Mouse (Mus musculus) B cell, adult 2 months (primary cell): ENCODE measurements around the gene Kcnj16.

Experiments used
- DNase-seq, 2 experiments: peaks; one replicate each; pipeline ENCODE4 v3.0.0; 2022

Kcnj16 gene

DNA sequence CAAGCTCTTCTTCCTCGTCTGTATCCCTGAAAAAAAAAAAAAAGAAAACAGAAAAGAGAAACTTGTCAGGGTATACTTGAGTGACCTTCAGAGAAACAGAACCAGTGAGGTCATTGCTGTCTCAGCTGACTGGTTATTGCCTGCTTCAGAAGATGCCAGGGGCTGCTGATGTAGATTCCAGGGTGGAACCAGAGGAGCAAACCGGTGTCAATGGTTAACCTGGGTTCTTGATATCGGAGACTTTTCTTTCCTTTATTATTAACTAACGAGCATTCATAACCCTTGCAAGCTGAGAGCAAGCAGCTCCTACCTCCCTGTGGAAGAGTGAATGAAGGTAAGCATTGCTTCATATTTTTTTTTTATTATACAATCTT, at the start of gene Kcnj16:
Gene Kcnj16, plus strand, starts transcription at position 272 of the 374 bp plus-strand sequence.
- no peak for DNase-seq

DNA sequence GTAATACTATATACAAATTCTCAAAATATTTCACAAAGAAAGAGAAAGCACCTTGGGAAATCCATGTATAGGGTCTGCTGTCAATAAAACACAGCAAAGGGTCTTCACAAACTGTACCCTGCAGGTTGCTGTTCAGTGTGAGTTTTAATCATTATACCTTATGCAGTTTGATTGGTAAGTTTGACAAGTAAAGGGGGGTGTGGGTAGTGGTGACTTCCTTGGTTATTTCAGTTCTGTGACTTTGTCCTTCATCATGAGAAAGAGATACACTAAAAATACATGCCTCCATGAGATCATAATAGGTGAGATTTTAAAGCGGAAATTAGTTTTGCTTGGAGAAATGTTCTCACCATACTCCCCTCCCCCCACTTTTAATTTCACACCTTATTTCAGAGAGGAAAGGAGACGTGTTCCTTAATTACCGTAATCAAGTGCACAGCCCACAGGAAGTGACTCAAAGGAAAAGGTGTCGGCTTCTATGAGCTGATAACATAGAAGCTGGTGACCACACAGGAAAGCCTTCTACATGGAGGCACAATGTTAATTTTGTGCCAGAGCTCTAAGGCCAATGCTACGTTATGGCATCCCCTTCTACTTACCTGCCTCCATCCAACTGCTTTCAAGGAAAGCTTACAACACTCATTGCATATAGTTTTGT, 48.9 kb upstream of the Kcnj16 start:
- DNase-seq, result no peak

DNA sequence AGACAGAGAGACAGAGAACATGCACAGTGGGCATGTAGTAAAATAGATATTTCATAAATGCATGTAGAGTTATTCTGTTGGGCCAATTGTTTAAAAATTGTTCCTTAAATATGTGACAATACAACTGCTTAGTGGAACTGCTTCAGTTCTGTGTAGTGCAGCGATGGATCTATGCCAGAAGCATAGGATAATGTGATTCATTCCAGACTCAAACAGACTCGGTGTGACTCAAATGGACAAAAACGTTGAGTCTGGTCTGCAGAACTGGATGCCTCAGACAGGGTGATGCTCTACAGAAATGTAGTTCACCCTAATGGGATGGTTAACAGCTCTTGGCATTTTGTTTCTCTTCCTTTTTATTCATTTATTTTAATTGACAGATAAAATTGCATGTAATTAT, 32.1 kb upstream of the Kcnj16 start:
- no peak for DNase-seq

DNA sequence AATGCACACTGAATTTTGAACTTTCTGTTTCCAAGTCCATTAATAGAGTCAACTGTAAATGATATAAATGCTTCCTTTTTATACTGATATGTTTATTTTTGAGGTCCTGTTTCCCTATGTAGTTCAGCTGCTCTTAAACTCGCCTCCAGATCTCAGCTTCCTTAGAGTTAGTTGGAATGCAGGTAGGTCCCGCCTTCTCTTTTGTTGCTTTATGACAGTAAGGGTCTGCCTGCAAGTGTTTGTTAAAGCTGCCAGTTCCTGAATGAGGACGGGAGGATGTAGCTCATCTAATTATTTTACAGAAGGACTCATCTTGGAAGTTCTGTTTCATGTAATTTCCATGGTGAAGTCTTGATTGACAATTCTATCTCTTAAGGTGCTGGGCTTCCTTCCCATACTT, 25.6 kb upstream of the Kcnj16 start:
- no peak for DNase-seq

DNA sequence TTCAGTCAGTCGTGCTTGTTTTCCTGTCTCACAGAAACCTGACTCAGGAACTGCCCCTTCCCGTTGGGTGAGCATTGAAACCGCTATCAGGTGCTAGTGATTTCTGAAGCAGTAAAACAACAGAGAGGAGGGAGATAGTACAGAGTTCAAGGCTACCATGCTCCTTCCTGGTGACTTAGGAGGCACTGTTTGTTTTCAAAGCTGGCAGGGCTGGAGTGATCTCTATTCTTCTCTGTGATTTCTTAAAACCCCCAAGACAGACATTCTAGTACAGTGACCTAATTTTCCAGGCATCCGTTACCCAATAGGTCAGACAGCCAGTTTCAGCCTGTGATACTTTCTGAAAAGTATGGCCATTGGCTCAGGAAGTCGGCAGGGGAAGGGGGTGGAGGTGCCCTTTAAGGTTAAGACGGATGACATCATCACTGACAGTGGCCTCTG, 25.1 kb upstream of the Kcnj16 start:
- DNase-seq, result peak in 1 of 2 experiments; percentile 2

DNA sequence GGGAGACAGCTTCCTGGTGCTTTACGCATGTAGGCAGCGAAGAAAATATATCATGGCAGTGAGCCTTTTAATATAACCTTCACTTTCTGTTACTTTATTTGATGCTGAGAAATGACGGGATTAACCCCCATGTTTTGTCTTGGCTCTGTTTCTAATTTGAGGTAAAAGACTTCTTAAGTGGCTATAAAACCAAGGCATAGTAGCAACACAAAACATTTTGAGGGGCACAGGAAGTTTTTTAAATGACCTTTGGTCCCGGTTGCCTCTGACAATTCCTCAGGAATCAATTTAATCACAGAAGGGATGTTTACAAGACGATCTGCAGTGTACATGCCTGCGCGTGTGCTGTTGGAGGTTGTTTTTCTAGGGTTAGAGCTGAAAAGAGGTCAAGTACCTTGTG, 11.2 kb upstream of the Kcnj16 start:
- no peak for DNase-seq

DNA sequence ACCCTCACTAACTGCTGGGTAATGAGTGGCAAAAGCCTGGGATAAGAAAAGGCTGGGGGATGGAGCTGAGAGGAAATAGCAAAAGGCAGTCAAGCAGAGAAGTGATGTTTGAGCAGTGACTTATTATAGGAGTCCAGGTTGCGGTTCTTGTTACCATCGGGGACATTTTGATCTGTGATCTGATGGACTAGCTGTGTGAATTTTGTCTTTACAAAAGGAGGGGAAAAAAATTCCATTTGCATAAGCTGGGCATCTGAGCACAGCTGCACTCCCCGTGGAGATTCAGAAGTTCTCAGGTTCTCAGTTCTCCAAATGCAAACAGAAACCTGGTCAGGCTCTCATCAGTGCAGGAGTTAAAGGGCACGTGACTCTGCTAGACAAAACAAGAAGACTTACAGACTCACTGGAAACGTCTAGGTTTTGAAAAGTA, 6.2 kb upstream of the Kcnj16 start:
- peak; percentile 35 to 36 for DNase-seq

DNA sequence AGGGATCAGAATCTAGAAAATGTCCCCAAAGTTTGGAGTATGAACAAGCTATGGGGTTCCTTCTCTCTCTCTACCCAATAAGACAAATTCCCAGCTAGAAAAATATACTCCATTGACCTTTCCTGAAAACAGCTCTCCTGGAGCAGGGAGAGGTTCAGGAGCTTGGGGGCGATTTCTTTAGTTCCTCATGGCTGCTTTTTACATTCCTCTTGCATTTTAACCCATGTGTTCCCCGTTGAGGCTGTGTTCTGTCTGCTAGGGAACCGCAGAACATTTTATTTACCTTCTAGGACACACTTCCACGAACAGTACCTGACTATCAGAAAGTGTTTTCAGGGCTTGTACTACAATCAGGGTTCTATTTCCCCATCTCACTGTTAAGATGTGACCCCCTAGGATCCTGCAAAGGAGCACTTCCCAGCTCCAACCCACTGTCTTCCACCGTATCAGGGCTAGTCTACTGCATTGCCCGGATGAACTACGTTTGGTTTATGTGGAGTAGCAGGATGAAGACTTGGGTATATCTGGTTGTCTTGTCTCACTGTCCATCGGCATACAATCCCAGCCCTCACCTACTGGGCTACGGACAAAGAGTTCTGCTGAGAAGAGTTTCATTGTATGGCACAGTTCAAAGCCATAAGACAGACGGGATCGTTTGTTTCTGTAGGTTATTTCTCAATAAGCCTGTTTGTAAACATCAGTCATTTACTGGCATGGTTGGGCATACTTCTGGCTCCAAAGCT, 643 bp upstream of the Kcnj16 start:
- no peak for DNase-seq

DNA sequence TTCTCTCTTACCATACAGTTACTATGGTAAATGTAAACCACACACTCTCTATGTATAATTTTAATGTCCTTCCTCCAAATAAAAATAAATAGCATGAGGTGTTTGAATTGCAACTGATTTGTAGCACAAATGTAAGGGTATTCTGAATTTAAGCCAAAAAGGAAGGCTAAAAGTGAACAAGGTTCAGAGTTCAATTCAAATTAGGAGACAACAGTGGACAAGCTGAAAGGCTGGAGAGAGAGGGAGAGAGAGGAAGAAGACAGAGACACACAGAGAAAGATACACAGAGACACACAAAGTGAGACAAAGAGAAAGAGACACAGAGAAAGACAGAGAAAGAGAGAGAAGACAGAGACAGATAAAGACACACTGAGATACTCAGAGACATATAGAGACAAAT, 1.1 kb downstream of the Kcnj16 start:
- DNase-seq, result no peak

DNA sequence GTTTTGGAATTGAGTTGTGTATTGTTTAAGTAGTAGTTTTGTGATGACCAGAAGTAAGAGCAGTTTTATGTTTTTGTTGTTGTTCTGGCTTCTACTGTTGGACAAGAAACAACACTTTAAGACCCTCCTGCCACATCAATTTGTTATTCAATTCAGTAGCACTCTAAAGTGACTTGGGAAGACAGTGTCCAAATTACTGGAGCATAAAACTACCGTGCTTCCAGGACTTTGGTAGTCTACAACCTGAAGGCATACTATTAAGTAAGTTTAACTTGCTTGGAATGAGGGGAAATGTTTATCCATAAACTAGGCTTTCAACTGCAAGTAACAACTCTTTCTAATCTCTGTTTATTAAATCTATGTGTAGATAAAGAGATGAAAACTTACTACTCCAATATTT, 17.7 kb downstream of the Kcnj16 start:
- no peak for DNase-seq

DNA sequence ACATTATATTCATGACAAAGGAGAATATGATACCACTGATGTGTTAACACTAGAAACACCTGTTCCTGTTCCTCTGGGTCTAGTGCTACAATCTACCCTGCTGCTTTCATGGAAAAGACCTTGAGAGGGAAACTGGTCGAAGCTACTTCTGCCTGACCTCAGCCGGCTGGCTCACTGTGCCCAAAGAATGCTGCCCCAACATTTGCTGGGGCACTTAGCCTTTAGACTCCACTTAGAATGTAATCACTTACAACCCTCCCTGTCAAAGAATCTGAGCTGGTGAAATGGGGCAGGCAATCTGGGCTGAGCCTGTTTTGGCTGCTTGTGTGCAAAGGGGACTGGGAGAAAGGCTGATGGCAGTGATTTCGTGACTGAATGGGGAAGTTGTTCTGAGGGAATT, 18.1 kb downstream of the Kcnj16 start:
- DNase-seq, result no peak

DNA sequence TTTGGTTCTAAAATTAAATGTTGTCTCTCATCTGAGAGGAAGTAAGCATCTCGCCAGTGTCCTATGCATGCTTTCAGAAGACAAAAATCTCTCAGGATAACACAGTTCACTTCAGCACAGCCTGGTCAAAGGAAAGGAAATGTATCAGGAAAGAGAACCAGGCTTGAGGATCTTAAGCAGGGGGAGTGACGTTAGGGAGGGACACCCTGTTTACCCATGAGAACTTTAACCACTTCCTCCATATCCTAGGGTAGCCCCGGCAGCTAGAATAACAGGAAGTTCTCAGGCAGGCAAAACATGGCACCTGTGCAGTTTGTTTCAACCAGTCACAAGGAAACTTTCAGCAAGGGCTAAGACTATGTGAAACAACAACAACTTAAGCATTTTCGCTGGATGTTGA, 25.8 kb downstream of the Kcnj16 start:
- DNase-seq, result peak; percentile 69 to 71

DNA sequence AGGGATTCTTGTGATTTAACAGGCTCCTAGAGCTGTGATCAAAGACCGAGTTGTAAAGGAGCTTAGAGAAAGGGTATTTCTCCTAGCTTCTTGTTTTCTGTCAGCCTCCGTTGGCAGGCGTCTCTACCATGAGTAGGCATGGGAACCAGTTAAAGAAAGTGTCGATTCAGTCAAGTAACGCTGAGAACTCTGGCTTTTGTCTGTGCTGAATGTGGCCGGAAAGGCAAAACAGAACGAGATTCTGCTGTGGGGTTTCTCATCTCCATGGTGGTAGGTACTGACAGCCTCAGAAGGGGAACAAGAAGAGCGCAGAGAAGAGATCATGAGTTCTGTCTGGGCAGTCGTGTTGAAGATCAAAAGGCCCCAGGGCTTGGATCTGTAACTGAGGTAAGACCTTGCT, 29.4 kb downstream of the Kcnj16 start:
- peak; percentile 14 to 21 for DNase-seq

DNA sequence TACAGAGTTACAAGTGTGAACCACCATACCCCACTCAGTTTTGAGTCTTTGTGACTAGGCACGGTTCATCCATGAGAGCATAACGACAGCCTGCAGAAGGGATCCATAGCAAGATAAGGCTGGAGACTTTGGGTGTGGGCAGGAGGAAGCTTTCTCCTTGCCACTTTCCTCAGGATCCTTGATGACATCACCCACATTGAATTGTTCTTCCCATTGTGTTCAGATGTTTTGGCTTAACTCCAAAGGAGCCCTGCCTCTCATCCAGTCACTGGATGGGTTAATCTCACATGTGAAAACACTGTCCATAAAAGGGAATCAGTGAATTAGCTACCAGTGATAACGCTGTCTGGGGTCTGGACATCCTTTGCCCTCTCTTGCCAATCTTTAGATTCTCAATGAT, 37.3 kb downstream of the Kcnj16 start:
- no peak for DNase-seq

DNA sequence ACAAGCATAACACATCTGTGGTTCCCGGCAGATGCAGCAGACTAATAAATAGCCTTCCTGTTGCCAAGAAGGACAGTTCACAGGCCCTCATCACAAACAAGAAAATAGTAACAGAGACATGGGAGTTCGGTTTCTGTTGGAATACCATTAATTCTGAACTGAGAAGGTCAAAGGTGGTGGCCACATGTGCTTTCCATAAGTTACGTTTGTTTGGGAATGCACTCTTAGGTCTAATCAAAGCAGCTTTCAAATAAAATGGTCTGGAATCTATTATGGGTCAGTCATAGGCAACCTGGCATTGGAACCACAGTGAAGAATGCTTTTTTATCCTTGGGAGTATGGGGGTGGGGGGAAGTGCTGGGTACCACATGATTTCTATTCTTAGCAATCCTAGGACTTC, 41.6 kb downstream of the Kcnj16 start:
- DNase-seq, result no peak

DNA sequence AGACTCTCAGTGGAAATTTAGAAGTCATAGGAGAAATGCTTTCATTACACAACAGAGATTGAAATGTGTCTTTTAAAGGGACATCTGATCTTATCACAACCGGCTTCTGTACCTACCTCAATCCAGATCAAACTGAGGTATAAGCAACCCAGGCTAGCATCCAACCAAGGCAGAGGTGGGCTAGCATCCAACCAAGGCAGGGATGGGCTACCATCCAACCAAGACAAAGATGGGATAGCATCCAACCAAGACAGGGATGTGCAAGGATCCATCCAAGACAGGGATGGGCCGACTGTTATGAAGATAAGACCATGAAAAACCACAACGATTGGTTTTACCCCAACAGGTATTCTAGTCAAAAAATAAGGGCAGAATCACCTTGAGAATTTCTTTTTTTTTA, 48.4 kb downstream of the Kcnj16 start:
- no peak for DNase-seq

DNA sequence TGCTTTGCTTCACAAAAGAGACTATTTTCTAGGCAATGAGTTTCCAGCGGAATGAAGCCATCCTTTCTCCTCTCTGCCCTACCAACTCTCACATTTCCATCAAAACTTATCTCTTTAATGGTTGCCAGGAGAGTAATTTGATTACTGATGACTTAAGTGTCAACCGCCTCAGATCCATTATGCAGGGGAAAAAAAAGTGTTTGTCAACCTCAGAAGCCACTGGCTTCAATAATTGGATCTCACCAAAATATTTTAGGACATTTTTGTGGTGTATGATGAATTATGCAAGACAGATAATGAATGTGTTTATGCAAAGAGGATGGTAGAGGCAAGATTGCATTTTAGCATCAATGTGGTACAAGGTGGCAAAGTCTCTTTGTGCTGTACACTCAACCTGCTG, 52.4 kb downstream of the Kcnj16 start:
- DNase-seq, result no peak

DNA sequence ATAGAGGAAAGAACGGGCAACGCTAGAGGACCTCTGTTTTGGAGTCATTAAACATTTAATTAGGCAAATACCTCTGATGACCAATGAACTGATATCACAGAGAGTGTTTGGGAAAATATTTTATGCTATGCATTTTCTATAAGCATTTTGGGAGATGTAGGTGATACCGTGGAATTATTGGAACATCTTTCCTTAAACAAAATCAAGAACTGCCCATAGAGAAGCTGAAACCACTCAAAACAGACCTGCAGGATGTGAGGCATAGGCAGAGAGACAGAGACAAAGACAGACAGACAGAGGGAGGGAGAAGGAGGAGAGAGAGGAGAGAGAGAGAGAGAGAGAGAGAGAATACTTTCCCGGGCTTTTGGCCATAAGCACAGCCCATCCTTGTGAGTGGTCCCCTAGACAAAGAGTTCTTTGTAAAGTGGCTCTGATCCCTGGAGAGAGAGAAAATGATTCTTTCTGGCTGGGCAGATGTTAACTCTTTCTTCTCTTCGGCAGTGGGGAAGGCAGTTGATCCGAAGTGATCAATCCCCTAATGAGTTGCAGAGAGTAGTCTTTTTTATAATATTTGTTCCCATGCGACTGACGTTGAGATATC, 54.9 kb downstream of the Kcnj16 start:
- DNase-seq, result no peak

DNA sequence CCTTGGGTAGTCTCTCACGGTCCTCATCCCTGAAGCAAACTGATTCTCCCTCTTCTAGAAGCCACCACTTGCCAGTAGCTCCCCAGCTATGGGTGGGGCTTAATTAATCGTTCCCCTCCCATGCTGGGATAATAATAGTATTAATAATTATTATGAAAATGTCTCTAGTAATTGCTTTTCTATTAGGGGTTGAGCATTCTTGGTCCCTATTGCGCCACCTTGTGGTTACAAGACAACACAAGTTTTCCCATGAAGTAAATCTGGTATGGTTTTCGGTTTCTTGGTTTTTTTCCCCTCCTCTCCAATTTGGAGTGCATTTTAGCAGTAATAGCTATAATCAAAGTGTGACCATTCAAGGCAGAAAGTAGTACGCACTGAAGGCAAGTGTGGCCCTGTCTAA, 74.3 kb downstream of the Kcnj16 start:
- DNase-seq, result peak; percentile 59 to 62

DNA sequence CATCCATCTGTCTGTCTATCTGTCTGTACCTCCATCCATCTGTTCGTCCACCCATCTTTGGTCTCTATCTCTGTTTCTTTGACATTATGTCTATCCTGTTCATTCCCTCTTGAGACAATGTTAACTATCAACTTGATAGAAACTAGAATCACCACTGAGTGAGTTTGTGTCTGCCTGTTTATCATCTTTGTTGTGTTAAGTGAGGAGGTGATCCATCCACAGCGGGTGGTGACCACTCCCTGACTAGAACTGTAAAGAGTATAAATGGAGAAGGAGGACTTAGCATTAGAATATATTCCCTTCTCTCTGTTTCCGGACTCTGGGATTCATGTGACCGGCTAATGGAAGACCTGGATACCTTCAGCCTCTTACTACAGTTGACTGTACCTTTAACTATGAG, 75.5 kb downstream of the Kcnj16 start:
- DNase-seq, result no peak

DNA sequence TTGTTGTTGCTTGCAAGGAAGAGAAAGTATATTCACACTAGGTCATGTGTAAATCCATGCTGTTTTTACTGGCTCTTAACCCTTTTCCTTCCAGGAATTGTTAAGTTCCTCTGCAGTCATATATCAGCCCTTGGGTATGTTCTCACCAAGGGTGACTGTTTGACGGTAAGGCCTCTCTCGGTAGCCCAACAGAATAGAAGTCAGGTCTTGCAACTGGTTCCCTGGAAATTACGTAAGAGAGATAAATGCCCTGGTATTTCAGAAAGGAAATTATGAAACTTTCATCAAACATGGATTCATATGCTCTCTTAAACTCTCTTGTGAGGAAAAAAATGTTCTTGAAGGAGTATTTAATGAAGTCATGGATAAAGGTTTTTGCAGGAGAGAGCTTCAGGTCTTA, 86.4 kb downstream of the Kcnj16 start:
- DNase-seq, result no peak

DNA sequence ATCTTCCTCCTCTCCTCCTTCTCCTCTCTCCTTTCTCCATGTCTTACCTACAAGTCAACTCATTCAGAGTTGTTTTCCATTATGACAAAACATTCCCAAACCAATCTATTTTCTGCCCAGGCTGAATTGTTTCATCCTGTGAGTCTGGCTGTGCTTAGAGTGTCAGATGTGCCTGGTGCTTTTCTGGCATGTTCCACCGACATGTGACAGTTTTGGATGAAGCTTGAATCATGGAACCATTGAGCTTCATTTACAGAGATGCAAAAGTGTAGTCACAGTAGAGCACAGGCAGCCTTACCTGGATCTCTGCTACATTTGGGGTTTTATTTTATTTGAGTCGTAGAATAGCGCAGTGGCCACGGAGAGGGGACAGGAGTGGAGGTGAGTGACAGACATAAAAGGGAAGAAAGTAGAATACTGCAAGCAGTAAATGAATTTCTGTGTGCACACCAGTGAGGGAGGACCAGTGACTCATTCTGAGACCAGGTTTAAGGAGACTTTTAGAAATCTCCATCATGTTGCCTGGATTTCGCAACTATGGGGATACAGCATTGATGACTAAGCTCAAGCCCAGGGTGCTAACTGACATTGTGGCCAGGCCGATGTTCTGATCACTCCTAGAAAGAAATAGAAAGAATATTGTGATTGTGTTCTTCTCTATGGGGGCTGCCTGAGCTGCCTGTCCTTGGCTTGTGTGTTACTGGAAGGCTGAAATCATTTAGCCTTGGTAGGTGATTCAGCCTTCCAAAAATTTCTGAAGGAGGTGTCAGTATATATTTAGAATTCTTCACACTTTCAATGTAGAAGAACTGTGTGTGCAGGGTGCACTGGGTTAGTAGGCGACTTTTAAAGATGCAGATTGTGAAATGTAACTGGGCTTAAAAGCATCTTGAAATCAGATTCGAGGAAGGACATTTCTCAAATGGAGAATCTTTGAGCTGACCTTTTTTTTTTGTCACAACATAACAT, 87.3 kb downstream of the Kcnj16 start:
- no peak for DNase-seq

DNA sequence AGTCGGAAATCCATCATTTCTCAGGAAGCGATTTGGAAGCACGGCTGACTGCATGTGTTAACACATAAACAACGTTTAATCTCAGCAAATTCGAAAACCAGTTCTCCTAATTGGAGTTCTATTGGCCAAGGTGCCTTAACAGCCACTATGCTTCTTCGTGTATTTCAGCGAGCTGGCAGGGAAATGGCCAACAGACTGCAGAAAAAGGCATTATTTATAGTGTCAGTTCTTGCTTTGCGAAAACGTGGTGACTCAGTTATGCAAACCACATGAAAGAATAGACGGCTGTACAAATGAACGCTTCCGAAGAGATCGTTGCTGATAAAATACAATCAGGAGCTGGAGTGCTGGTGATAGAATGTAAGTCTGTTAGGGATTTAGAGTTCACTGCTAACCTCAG, 88.2 kb downstream of the Kcnj16 start:
- no peak for DNase-seq
